Mouse (Mus musculus): ENCODE measurements around the gene Cdc73.

- TF ChIP-seq POLR2A (IDR thresholded peaks at IDR 0.05; ENCODE audit: extremely low read depth, insufficient read depth, low read length) (no peak), CTCF (IDR thresholded peaks at IDR 0.05; ENCODE audit: low read depth, low read length) (no peak)
Measured at GRCm38 (mm10) chr1:143710627-143710976, 7.9 kb upstream of the Cdc73 start.
